Mouse (Mus musculus) myocyte (in vitro differentiated cells): ENCODE measurements around the gene Ak5. TPM values are rescaled to one million over a fixed set of nuclear protein-coding genes. Genes with fewer than 3 reads are reported as not detected.
"Not testable (repeated sequence)": the region's sequence is repeated elsewhere in the genome, so short reads cannot be mapped to it uniquely, and the experiment has no call there.

ENCODE experiments used
- H3K27me3 ChIP-seq: one replicate; pipeline ENCODE4 v1.6.1; 2011; ENCODE audit not compliant: control insufficient read depth, insufficient read depth, insufficient read length
- H3K36me3 ChIP-seq: one replicate; pipeline ENCODE4 v1.6.1; 2011; ENCODE audit not compliant: control insufficient read depth, insufficient read depth
- H3K4me2 ChIP-seq: one replicate; pipeline ENCODE4 v1.6.1; 2011; ENCODE audit warnings: low read depth, control low read depth
- H3K4me3 ChIP-seq: one replicate; pipeline ENCODE4 v1.5.1; 2011; ENCODE audit warnings: mild to moderate bottlenecking, control low read depth, moderate library complexity
- H3K79me2 ChIP-seq: one replicate; pipeline ENCODE4 v1.6.1; 2011; ENCODE audit not compliant: control insufficient read depth, insufficient read depth
- H3ac ChIP-seq: one replicate; pipeline ENCODE4 v1.6.1; 2011; ENCODE audit not compliant: control insufficient read depth, insufficient read length
- CEBPB ChIP-seq: IDR thresholded peaks from 2 replicates; pipeline ENCODE4 v1.6.1; 2011; ENCODE audit warnings: mild to moderate bottlenecking, moderate library complexity; ENCODE audit not compliant: poor library complexity, insufficient read depth, severe bottlenecking
- E2F4 ChIP-seq: IDR thresholded peaks from one replicate; pipeline ENCODE4 v1.6.1; 2011; ENCODE audit warnings: mild to moderate bottlenecking, control low read depth, moderate library complexity; ENCODE audit not compliant: insufficient read depth
- MAX ChIP-seq: IDR thresholded peaks from one replicate; pipeline ENCODE4 v1.6.1; 2011; ENCODE audit warnings: low read depth, mild to moderate bottlenecking, control low read depth
- MYOD1 ChIP-seq, 3 experiments: IDR thresholded peaks; one replicate each; pipeline ENCODE4 v1.6.1; 2011; ENCODE audit warnings: control low read depth in 2 of 3, low read depth in 2 of 3, mild to moderate bottlenecking in 2 of 3, moderate library complexity in 1 of 3; ENCODE audit not compliant: insufficient read length in 2 of 3, control insufficient read depth in 1 of 3
- MYOG ChIP-seq, 3 experiments: IDR thresholded peaks; one replicate each; pipeline ENCODE4 v1.6.1; 2011; ENCODE audit warnings: control low read depth in 2 of 3, low read depth in 2 of 3, mild to moderate bottlenecking in 2 of 3; ENCODE audit not compliant: insufficient read length in 2 of 3, control insufficient read depth in 1 of 3, insufficient read depth in 1 of 3
- POLR2A ChIP-seq: IDR thresholded peaks from one replicate; pipeline ENCODE4 v1.6.1; 2011; ENCODE audit warnings: low read depth, mild to moderate bottlenecking, control low read depth, moderate library complexity; ENCODE audit not compliant: insufficient read length
- POLR2AphosphoS2 ChIP-seq: IDR thresholded peaks from one replicate; pipeline ENCODE4 v1.6.1; 2011; ENCODE audit warnings: low read depth, control low read depth; ENCODE audit not compliant: insufficient read length
- REST ChIP-seq: IDR thresholded peaks from one replicate; pipeline ENCODE4 v1.6.1; 2011; ENCODE audit warnings: mild to moderate bottlenecking, control low read depth, moderate library complexity; ENCODE audit not compliant: insufficient read depth, insufficient read length
- SRF ChIP-seq: IDR thresholded peaks from one replicate; pipeline ENCODE4 v1.6.1; 2011; ENCODE audit warnings: low read depth; ENCODE audit not compliant: control insufficient read depth, insufficient read length
- TCF12 ChIP-seq: IDR thresholded peaks from one replicate; pipeline ENCODE4 v1.6.1; 2011; ENCODE audit warnings: mild to moderate bottlenecking, control low read depth; ENCODE audit not compliant: poor library complexity, insufficient read depth, severe bottlenecking
- TCF3 ChIP-seq: IDR thresholded peaks from one replicate; pipeline ENCODE4 v1.6.1; 2011; ENCODE audit warnings: low read depth, control low read depth; ENCODE audit not compliant: insufficient read length
- USF1 ChIP-seq: IDR thresholded peaks from one replicate; pipeline ENCODE4 v1.6.1; 2011; ENCODE audit warnings: low read depth, mild to moderate bottlenecking, control low read depth, moderate library complexity
- polyA plus RNA-seq: library from polyadenylated mRNA; unstranded; fragments of >200 nt; fragmentation: generic; extraction: Trizol; gene quantifications from one replicate; pipeline ENCODE4 v1.2.1, GENCODE M21; 2012; ENCODE audit warnings: missing spikeins

Ak5 gene
- polyA plus RNA-seq, 1 experiment: 2.2 TPM

DNA sequence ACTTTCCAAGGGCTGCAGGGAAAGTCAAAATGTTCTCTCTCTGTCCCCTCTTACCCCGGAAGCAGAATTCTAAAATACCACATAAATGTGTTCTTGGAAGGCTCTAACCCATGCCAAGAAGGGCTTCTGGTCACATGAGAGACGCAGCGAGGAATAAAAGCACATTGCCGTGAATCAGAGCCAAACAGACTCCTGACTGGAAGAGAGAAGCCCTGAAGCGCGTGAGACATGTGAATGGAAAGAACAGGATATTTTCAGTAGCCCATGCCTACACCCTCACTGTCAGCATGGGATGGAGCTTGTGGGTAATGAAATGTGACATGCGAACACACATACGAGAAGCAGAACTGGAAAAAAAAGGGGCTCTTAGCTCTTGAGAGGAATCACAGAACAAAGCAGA, 82.0 kb downstream of the Ak5 start:
- TF ChIP-seq MYOG (IDR thresholded peaks at IDR 0.05; ENCODE audit: control insufficient read depth in 1 of 3, insufficient read depth in 1 of 3, insufficient read length in 2 of 3, low read depth in 2 of 3): no peak
- no peak for TF ChIP-seq CEBPB
- TF ChIP-seq E2F4: no peak
- no peak for TF ChIP-seq MAX
- TF ChIP-seq USF1: no peak
- TF ChIP-seq POLR2A: no peak
- TF ChIP-seq MYOD1 (IDR thresholded peaks at IDR 0.05; ENCODE audit: control insufficient read depth in 1 of 3, insufficient read length in 2 of 3, low read depth in 2 of 3): no peak
- no peak for TF ChIP-seq REST
- no peak for TF ChIP-seq SRF
- no peak for TF ChIP-seq TCF12
- no peak for TF ChIP-seq POLR2AphosphoS2
- no peak for TF ChIP-seq TCF3
- Histone ChIP-seq H3K4me2 (no peak overlapping the region), H3ac (no peak overlapping the region), H3K4me3 (no peak overlapping the region), H3K79me2 (no peaks in the 10 kb centered on the region), H3K36me3 (no peaks in the 10 kb centered on the region), H3K27me3 (no peaks in the 10 kb centered on the region)

DNA sequence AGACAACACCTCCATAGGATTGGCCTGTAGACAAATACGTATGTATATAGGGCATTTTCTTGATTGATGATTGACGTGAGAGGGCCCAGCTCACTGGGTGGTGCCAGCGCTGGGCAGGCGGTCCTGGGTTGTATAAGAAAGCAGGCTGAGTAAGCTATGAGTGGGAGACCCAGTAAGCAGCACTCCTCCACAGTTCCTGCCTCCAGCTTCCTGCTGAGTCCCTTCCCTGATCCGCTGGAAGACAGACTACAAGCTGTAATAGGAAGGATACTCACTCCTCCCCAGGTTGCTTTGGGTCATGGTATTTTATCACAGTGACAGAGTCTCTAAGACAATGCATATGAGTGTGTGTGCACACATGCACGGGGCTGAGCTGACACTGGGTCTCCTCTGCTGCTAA, 82.6 kb downstream of the Ak5 start:
- Histone ChIP-seq H3K4me3 (no peak overlapping the region), H3ac (no peak overlapping the region), H3K79me2 (no peaks in the 10 kb centered on the region), H3K36me3 (no peaks in the 10 kb centered on the region), H3K4me2 (no peak overlapping the region), H3K27me3 (no peaks in the 10 kb centered on the region)
- TF ChIP-seq TCF12 (no peak), E2F4 (no peak), MYOD1 (IDR thresholded peaks at IDR 0.05; ENCODE audit: control insufficient read depth in 1 of 3, insufficient read length in 2 of 3, low read depth in 2 of 3) (no peak), POLR2A (no peak), MYOG (IDR thresholded peaks at IDR 0.05; ENCODE audit: control insufficient read depth in 1 of 3, insufficient read depth in 1 of 3, insufficient read length in 2 of 3, low read depth in 2 of 3) (no peak), TCF3 (no peak), SRF (no peak), USF1 (no peak), REST (no peak), CEBPB (no peak), MAX (no peak)

DNA sequence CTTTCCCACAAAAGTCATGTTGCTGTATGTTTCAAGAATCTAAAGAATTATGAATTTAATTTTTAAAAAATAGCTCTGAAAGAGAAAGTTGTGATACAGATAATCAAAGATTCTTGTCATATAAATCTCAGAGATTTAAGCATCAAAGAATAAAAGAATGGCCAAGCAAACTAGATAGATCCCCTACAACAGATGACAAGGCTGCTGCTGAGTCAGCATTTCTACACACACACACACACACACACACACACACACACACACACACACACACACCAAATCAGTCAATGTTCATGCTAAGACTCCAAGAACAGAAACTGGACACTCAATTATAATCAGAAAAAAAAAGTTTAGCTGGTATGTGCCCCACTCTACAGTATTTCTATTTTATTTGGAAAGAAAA, 85.1 kb downstream of the Ak5 start:
- Histone ChIP-seq H3K27me3 (no peaks in the 10 kb centered on the region), H3K4me3 (no peak overlapping the region), H3K4me2 (no peak overlapping the region), H3K79me2 (no peaks in the 10 kb centered on the region), H3K36me3 (no peaks in the 10 kb centered on the region), H3ac (no peak overlapping the region)
- TF ChIP-seq MAX (no peak), TCF3 (no peak), MYOD1 (IDR thresholded peaks at IDR 0.05; ENCODE audit: control insufficient read depth in 1 of 3, insufficient read length in 2 of 3, low read depth in 2 of 3) (no peak), TCF12 (no peak), MYOG (IDR thresholded peaks at IDR 0.05; ENCODE audit: control insufficient read depth in 1 of 3, insufficient read depth in 1 of 3, insufficient read length in 2 of 3, low read depth in 2 of 3) (no peak), POLR2A (no peak), USF1 (no peak)

DNA sequence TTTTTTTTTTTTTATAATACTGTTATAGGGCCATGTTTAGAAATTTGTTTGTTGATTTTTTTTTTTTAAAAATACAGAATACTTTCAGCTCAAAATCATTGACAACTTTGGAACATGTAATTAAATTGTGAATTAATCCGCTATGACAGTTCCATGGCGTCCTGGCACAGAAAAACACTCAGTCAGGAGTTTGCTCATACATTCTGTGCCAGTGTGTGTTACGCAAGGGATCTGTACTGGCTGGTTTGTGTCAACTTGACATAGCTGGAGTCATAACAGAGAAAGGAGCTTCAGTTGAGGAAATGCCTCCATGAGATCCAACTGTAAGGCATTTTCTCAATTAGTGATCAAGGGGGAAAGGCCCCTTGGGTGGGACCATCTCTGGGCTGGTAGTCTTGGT, 86.3 kb downstream of the Ak5 start:
- not testable (repeated sequence) for H3K36me3 ChIP-seq, H3ac ChIP-seq, H3K4me3 ChIP-seq, H3K79me2 ChIP-seq, H3K27me3 ChIP-seq, H3K4me2 ChIP-seq

DNA sequence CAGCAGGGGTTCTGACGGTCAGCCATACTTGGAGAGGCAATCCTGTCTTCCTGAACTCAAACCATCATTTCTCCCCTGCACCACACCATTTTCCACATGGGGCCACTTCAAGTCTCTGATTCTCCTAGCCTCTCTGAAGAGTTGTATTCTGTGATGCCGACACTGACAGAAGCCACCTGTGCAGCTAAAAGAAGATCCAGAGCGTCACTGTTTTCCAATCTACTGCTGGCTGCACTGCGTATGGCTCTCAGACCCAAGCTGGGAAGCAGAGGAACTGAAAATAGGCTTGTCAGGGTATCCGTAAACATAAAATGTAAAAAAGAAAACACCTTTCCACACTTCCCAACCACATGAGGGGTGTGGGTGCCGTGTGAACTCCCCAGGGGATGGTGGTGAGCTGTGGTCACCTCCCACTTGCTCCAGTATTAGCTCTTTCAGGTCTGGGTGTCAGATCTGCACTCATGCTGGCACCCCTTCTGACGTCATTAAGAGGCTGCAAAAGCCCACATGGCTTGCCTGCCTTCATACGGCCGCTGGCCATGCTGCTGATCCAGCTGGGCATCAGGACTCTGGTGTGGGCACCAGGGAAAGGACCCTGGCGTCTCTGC, 88.1 kb downstream of the Ak5 start:
- Histone ChIP-seq H3K4me2 (no peak overlapping the region), H3K4me3 (no peak overlapping the region), H3K79me2 (no peaks in the 10 kb centered on the region), H3K36me3 (no peaks in the 10 kb centered on the region), H3K27me3 (no peaks in the 10 kb centered on the region), H3ac (no peak overlapping the region)
- TF ChIP-seq MAX (no peak), TCF3 (no peak), POLR2AphosphoS2 (no peak)
